Mouse (Mus musculus) forebrain, embryonic 10.5 days (tissue): ENCODE data around the gene Fnbp1l. TPM values are rescaled to one million over a fixed set of nuclear protein-coding genes. Genes with fewer than 3 reads are reported as not detected.

Source experiments
- DNase-seq: peaks from one replicate; pipeline ENCODE4 v3.0.0-alpha.2; 2017; ENCODE audit warnings: low spot score; ENCODE audit errors: extremely low spot score
- H3K27ac ChIP-seq: fragments of 300-500 bp; sonication (generic); 2 replicates; pipeline ENCODE4 v1.5.1; 2016; ENCODE audit warnings: mild to moderate bottlenecking
- H3K27me3 ChIP-seq: fragments of 300-500 bp; sonication (generic); 2 replicates; pipeline ENCODE4 v1.6.1; 2016; ENCODE audit warnings: mild to moderate bottlenecking; ENCODE audit not compliant: poor library complexity, severe bottlenecking
- H3K36me3 ChIP-seq: fragments of 300-500 bp; sonication (generic); replicated peaks from 2 replicates; pipeline ENCODE4 v1.6.1; 2016; ENCODE audit warnings: mild to moderate bottlenecking, moderate library complexity
- H3K4me1 ChIP-seq: fragments of 300-500 bp; sonication (generic); 2 replicates; pipeline ENCODE4 v1.6.1; 2016
- H3K4me3 ChIP-seq: fragments of 300-500 bp; sonication (generic); 2 replicates; pipeline ENCODE4 v1.5.1; 2016; ENCODE audit warnings: mild to moderate bottlenecking, moderate library complexity
- H3K9me3 ChIP-seq: fragments of 300-500 bp; sonication (generic); 2 replicates; pipeline ENCODE4 v1.6.1; 2016; ENCODE audit warnings: mild to moderate bottlenecking, moderate library complexity
- WGBS: fragments of 180-500 bp; shearing (Covaris S2); methylation state at CpG from one replicate; pipeline ENCODE4 v1.1.7; 2016; 5-methylcytosine and 5-hydroxymethylcytosine counted together
- polyA plus RNA-seq: library from polyadenylated mRNA; unstranded; fragments of >200 nt; fragmentation: Nextera tagmentation; extraction: Ambion mirVana; gene quantifications from 2 replicates; pipeline ENCODE4 v1.2.1, GENCODE M21; 2016

Gene Fnbp1l
- polyA plus RNA-seq, 1 experiment from 2014 or later = 58.7 TPM

DNA sequence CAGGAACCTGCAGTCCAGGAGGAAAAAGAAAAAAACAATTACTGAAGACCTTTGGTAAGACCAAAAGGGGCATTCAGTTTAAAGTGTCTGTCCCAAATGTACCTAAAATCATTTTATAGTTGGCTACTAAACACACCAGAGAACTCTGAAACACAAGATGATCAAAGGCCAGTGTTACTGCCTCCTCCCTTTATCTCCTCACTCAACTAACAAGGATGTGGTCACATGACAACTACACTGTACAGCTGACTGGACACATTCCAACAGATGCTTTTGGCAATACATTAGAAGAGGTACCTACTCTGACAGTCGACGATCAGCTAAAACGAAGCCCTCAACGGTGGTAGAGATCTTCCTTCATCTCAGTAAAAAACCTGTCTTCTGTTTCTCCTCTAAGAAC lies 78.6 kb downstream of the Fnbp1l start:
- WGBS = 95% methylated on average over 4 of the region's 4 CpGs
- Histone ChIP-seq H3K4me1 (no peaks in the 10 kb centered on the region), H3K27ac (no peak overlapping the region), H3K36me3 (peaks cover 100% of the 10 kb centered on the region), H3K9me3 (no peaks in the 10 kb centered on the region), H3K4me3 (no peak overlapping the region), H3K27me3 (no peaks in the 10 kb centered on the region)
- DNase-seq = no peak

DNA sequence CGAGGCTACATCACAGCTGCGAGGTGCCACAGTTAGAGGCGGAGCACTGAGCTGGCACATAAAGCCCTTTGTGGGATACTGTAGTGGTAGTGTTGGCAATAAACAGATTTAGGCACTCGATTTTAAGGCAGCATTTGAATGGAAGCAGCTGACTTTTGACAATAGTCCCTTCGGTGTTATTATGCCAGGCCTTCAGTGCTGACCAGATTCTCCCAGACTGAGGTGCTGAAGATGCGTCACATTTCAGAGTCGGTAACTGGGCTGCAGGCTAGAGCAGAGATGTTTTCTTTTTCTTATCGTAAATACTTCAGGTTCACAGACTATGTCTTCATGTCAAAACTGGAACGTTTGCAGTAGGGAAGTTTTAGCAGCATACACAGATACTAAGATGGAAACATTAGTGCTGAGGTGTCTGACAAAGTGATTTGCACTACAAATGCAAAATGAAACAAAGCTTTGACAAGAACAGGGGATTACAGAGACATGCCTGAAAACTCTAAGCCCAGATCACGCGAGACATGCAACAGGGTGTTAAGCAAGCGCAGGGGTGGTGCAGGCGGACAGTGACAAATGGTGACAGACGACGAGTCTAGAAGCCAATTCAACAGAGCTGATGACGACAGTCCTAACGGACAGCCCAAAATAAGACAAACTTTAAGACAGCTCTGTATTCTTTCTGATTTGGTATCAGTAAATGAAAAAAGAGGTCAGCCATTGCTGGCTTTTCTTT lies 79.4 kb downstream of the Fnbp1l start:
- Histone ChIP-seq H3K27ac (no peak overlapping the region), H3K36me3 (peaks cover 94% of the 10 kb centered on the region), H3K4me3 (no peak overlapping the region), H3K27me3 (no peaks in the 10 kb centered on the region), H3K9me3 (no peaks in the 10 kb centered on the region), H3K4me1 (no peaks in the 10 kb centered on the region)
- no peak for DNase-seq
- 93% methylated on average over 17 of the region's 17 CpGs for WGBS

DNA sequence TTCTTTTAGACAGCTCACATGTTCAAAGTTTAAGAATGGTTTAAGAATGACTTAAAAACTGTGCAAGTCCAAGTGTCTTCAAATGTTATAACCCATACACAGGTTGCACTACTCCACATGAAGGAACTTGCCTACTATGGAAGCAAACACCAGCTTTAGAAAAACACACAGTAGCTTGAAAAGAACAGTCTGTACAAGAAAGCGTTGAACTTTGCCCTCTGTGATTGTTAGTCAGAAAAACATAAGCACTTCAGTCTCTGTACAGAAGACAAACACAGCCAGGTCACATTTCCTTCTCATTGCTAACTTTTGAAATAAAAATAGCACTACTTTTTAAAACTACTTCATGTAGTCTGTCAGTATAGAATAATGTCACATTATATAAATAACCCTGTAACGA lies 80.7 kb downstream of the Fnbp1l start:
- WGBS = 97% methylated on average over 2 of the region's 2 CpGs
- DNase-seq = no peak
- no peaks in the 10 kb centered on the region for H3K4me1 ChIP-seq
- H3K36me3 ChIP-seq = peaks cover 81% of the 10 kb centered on the region
- H3K4me3 ChIP-seq = no peak overlapping the region
- no peaks in the 10 kb centered on the region for H3K27me3 ChIP-seq
- no peak overlapping the region for H3K27ac ChIP-seq
- H3K9me3 ChIP-seq = no peaks in the 10 kb centered on the region

DNA sequence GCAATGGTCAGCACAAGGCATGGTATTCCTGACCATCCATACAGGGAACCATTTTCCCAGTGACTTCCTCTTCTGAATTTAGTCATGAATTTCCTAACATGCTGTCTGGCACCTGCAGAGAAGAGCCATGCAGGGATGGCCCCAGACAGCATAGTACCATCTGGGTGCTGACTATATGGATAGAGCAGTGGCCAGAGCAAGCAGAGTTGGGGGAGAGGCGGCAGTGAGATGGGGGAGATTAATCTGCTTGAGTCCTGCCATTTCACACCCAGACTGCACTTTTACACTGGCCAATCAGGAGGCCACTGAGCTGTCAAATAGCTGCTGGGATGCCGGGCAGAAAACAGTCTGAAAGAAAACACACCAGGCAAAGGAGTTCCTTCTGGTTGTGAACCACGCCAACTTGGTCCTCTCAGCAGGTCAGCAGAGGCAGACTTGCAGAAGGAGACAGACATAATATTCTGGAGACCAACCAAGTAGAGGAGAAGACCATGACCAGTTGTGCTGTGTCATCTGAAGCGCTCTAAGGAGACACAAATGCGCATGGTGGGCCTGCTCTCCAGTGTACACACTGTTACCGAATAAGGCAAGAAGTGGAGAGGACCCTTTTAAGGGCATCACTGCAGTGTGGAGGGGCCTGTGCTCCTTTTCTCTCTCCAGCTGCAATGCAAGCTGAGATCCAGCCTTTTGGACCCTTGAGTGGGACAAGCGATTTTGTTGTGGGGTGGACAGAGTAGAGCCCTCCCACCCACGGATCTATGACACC lies 83.4 kb downstream of the Fnbp1l start:
- H3K27me3 ChIP-seq = no peaks in the 10 kb centered on the region
- WGBS = 82% methylated on average over 8 of the region's 8 CpGs
- no peak overlapping the region for H3K4me3 ChIP-seq
- no peaks in the 10 kb centered on the region for H3K9me3 ChIP-seq
- H3K4me1 ChIP-seq = no peaks in the 10 kb centered on the region
- DNase-seq = no peak
- H3K27ac ChIP-seq = no peak overlapping the region
- peaks cover 61% of the 10 kb centered on the region for H3K36me3 ChIP-seq

DNA sequence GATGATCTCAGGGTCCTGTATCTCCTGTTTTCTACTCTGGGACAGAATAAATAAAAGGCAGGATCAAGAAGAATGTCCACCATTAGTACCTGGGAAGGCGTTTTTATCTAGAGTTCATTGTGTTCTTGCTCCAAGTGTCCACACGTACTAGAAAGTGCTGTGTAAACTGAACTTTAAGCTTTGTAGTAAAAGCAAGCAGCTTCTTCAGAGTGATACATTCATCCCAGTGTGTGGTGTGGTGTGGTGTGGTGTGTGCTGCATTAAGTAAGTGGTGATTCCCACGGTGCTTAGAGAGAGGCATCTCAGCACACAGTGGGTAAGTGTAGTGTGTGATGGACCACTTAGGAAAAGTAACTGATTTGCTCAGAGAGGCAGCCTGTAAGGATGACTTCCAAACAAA lies 91.0 kb downstream of the Fnbp1l start:
- 90% methylated on average over 3 of the region's 3 CpGs for WGBS
- DNase-seq = no peak
- no peak overlapping the region for H3K27ac ChIP-seq
- H3K27me3 ChIP-seq = no peaks in the 10 kb centered on the region
- peaks cover 78% of the 10 kb centered on the region for H3K36me3 ChIP-seq
- no peaks in the 10 kb centered on the region for H3K4me1 ChIP-seq
- H3K9me3 ChIP-seq = no peaks in the 10 kb centered on the region
- no peak overlapping the region for H3K4me3 ChIP-seq

DNA sequence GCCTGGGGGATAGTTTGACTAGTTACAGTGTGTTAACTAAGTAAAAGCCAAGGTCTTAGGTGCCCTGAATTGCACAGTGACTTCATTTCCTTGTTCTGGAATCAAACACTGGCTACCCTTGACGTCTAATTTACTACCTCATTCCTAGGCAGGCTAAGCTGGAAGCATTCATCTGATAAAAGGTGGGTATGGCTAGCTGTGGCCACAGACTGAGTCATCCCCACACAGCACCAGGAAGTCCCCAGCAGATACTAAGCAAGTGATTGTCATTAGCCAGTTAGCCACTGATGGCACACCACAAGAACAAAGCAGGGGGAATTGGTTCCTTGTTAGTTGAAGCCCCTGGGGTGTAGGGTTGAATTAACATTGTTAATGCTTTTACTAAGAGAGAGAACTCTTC lies 98.2 kb downstream of the Fnbp1l start:
- Histone ChIP-seq H3K4me3 (no peak overlapping the region), H3K27me3 (no peaks in the 10 kb centered on the region), H3K27ac (0 out of 2 replicates have a peak overlapping the region, but pooled peaks have one; percentile 40), H3K9me3 (no peaks in the 10 kb centered on the region), H3K36me3 (peaks cover 51% of the 10 kb centered on the region), H3K4me1 (peaks cover 44% of the 10 kb centered on the region)
- no peak for DNase-seq
- 44% methylated on average over 1 of the region's 1 CpGs for WGBS

DNA sequence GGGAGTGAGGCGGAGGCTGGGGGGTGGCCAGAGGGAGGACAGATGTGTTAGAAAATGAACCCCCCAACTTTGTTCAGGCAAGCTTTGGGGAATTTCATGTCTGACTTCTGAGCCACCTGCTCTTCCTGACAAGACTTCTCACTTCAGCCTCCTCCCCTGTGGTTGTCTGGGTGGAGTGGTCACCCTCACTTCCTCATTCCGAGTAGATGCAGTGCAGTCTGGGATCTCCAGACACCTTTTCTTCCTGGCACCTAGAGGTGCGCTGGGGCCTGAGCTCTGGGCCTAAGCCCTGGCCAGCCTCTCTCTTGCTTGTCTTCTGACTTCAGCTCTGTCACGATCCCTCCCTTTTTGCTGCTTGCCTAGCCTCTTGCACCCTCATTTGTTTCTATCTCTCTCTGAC lies 98.6 kb downstream of the Fnbp1l start:
- no peaks in the 10 kb centered on the region for H3K27me3 ChIP-seq
- WGBS = 88% methylated on average over 4 of the region's 4 CpGs
- peaks cover 44% of the 10 kb centered on the region for H3K4me1 ChIP-seq
- DNase-seq = no peak
- peaks cover 51% of the 10 kb centered on the region for H3K36me3 ChIP-seq
- no peak overlapping the region for H3K4me3 ChIP-seq
- H3K27ac ChIP-seq = 0 out of 2 replicates have a peak overlapping the region, but pooled peaks have one; percentile 40
- H3K9me3 ChIP-seq = no peaks in the 10 kb centered on the region

DNA sequence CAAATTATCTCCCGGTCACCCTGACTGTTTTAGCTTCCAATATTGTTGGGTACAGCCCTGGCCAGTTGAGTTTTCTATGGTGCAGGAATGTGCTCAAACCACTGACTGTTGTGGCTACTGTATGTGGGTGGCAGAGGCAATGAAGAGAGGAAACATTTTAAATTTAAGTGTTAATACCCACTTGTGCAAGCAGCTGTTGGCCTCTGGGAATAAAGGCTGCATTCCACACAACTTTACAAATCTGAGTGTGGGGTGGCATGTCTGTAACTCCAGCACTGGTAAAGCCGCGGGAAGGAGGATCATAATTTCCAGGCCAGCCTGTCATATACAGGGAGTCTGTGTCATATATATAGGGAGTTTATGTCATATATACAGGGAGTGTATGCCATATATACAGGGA lies 99.2 kb downstream of the Fnbp1l start:
- WGBS = over 99% methylated on average over 3 of the region's 3 CpGs
- Histone ChIP-seq H3K36me3 (peaks cover 51% of the 10 kb centered on the region), H3K27me3 (no peaks in the 10 kb centered on the region), H3K9me3 (no peaks in the 10 kb centered on the region), H3K4me1 (peaks cover 48% of the 10 kb centered on the region), H3K4me3 (no peak overlapping the region), H3K27ac (no peak overlapping the region)
- DNase-seq = no peak

DNA sequence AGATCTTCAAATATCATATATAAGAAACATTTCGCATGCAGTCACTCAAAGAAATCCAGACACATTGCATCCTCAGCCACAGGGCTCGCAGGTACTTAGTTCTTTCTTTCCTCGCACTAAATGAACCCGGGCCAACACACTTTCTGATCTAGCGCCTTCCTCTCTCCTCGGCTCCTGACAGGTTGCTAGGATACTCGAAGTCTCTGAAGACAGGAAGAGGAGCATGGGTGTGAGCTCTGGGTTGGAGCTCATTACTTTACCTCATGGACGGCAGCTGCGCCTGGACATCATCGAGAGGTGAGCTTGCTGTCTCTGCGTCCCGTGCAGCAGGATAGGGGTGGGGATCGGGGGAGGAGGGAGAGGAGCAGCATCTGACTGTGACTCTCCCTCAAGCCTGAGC lies 100.4 kb downstream of the Fnbp1l start:
- H3K27me3 ChIP-seq = no peaks in the 10 kb centered on the region
- H3K4me3 ChIP-seq = no peak overlapping the region
- peak overlapping the region; percentile 56 for H3K27ac ChIP-seq
- H3K4me1 ChIP-seq = peaks cover 51% of the 10 kb centered on the region
- DNase-seq = no peak
- WGBS = 71% methylated on average over 13 of the region's 13 CpGs
- H3K36me3 ChIP-seq = peaks cover 42% of the 10 kb centered on the region
- no peaks in the 10 kb centered on the region for H3K9me3 ChIP-seq

DNA sequence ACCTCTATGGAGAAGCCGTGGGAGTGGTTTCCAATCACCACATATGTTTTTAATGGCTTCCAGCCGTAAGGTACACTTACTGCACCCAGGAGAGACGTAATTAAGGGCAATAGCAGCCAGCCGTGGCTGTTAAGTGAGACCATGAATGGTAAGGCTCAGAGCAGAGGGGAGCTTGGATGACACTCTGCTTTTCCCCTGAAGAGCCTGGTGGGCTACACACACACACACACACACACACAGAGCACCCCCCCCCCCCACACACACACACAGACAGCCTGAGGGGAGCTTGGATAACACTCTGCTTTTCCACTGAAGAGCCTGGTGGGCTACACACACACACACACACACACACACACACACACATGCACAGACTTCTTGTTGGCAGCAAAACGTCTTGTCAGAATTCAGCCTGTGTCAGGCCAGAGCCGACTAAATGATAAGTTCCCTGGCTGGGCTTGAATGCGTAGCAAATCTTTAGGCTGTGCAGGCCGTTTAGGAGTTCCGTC lies 101.2 kb downstream of the Fnbp1l start:
- Histone ChIP-seq H3K9me3 (no peaks in the 10 kb centered on the region), H3K4me3 (no peak overlapping the region), H3K27ac (peak overlapping the region; percentile 56), H3K36me3 (peaks cover 34% of the 10 kb centered on the region), H3K4me1 (peaks cover 51% of the 10 kb centered on the region), H3K27me3 (no peaks in the 10 kb centered on the region)
- 68% methylated on average over 9 of the region's 9 CpGs for WGBS
- DNase-seq = no peak

DNA sequence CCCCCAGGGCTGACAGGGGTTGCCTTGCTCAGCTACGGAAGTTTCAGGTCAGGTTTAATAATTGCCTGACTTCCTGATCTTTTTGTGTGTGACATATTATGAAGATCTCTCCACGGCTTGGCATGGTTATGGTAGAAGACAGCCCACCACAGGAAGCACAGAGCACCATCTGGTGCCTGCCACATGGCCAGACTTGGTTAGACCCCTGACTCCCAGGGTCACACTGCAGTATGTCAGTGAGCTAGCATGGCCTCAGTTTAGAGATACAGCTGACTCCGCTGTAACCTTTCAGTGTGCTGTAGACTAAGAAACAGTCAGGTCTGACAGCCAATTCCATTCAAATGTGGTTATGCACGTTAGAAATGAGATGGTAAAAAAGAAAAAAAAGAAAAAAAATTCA lies 101.8 kb downstream of the Fnbp1l start:
- no peaks in the 10 kb centered on the region for H3K9me3 ChIP-seq
- peaks cover 51% of the 10 kb centered on the region for H3K4me1 ChIP-seq
- peaks cover 33% of the 10 kb centered on the region for H3K36me3 ChIP-seq
- H3K27ac ChIP-seq = 0 out of 2 replicates have a peak overlapping the region, but pooled peaks have one; percentile 22
- no peaks in the 10 kb centered on the region for H3K27me3 ChIP-seq
- no peak for DNase-seq
- no peak overlapping the region for H3K4me3 ChIP-seq
- WGBS = 61% methylated on average over 4 of the region's 4 CpGs

DNA sequence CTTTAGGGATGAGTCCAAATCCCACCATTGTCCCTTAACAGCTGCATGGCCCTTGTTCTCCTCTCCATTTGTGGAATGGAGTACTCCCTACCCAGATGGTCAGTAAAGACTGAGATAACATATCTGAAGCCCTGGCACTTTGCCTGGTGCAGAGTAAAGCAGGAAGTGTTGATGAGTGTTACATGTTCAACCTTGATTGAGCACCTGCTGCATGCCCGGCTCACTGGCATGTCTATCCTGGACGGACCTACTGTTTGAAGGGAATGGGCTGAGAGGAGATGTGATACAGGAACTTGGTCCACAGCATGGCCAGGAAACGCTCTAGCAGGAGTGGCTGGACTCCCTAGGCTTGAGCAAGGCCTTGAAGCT lies 103.2 kb downstream of the Fnbp1l start:
- Histone ChIP-seq H3K9me3 (no peaks in the 10 kb centered on the region), H3K27me3 (no peaks in the 10 kb centered on the region), H3K4me1 (peaks cover 45% of the 10 kb centered on the region), H3K4me3 (no peak overlapping the region), H3K27ac (no peak overlapping the region), H3K36me3 (peaks cover 43% of the 10 kb centered on the region)
- 91% methylated on average over 3 of the region's 3 CpGs for WGBS
- no peak for DNase-seq
